Mouse (Mus musculus): ENCODE measurements around the gene Chit1.

DNA sequence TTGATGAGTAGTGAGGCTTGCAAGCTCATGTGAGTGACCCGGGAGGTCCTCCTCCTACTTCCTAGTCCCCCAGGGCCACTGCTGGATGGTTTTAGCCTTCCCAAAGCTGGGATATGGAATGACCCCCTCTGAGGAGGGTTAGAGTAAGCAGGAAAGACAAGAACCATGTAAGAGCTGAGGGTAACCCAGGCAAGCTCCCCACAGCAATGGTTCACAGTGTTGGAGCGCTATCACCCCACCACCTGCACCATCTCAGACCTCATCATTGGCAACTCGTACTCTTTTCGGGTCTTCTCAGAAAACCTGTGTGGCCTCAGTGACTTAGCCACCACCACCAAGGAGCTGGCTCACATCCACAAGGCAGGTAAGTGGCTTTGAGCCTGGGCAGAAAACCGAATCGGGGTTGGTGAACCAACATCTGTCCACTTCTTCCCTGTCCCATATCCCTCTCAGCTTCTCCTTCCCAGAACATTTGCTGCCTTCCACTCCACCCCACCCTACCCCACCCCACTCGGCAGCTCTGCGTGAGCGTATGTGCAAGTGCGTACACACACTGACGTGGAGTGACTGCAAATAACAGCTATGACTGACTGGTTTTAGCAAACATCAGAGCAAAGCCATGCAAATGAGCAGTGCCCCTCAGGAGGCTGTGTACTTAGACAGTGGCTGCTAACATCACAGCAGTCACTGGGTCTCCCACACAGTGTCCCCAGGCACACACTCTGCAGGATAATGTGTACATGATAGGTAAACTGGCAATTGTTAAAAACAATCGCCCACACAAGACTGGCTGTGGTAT is 87.4 kb downstream of the Chit1 start:
- no peak for TF ChIP-seq GATA1 (IDR thresholded peaks at IDR 0.05; ENCODE audit: low read length)
- TF ChIP-seq TAL1 (IDR thresholded peaks at IDR 0.05; ENCODE audit: low read length), result no peak
